Mouse (Mus musculus) heart, adult 9 months (tissue): ENCODE data around the gene Tlr5.

ENCODE experiments used
- DNase-seq, 2 experiments: peaks; one replicate each; pipeline ENCODE4 v3.0.0; 2022; ENCODE audit warnings: low spot score in 2 of 2

Tlr5 gene

GRCm38 (mm10) chr1:182953667-182954066, 921 bp upstream of the Tlr5 start:
- peak; percentile 23 to 52 for DNase-seq

- DNase-seq = no peak
Measured at GRCm38 (mm10) chr1:182955047-182955620, 546 bp downstream of the Tlr5 start.

GRCm38 (mm10) chr1:182956186-182956960, 1.8 kb downstream of the Tlr5 start:
- no peak for DNase-seq

- no peak for DNase-seq
Measured at GRCm38 (mm10) chr1:182957001-182957757, 2.6 kb downstream of the Tlr5 start.

- no peak for DNase-seq
Measured at GRCm38 (mm10) chr1:182957826-182958544, 3.4 kb downstream of the Tlr5 start.

GRCm38 (mm10) chr1:182958824-182959223, 4.2 kb downstream of the Tlr5 start:
- no peak for DNase-seq

GRCm38 (mm10) chr1:182959251-182959691, 4.7 kb downstream of the Tlr5 start:
- peak in 1 of 2 experiments; percentile 35 for DNase-seq

- DNase-seq = peak; percentile 74 to 83
Measured at GRCm38 (mm10) chr1:182959811-182960455, 5.3 kb downstream of the Tlr5 start.

- no peak for DNase-seq
Measured at GRCm38 (mm10) chr1:182961076-182961475, 6.5 kb downstream of the Tlr5 start.

- no peak for DNase-seq
Measured at GRCm38 (mm10) chr1:182963329-182963728, 8.7 kb downstream of the Tlr5 start.

GRCm38 (mm10) chr1:182964855-182965466, 10.4 kb downstream of the Tlr5 start:
- DNase-seq = no peak

- DNase-seq = no peak
Measured at GRCm38 (mm10) chr1:182968732-182969131, 14.1 kb downstream of the Tlr5 start.

GRCm38 (mm10) chr1:182972240-182972639, 17.7 kb downstream of the Tlr5 start:
- DNase-seq = no peak

- no peak for DNase-seq
Measured at GRCm38 (mm10) chr1:182974826-182975225, 20.2 kb downstream of the Tlr5 start.

GRCm38 (mm10) chr1:182980702-182981101, 26.1 kb downstream of the Tlr5 start:
- no peak for DNase-seq

GRCm38 (mm10) chr1:182982995-182983394, 28.4 kb downstream of the Tlr5 start:
- DNase-seq = peak; percentile 86 to 92

GRCm38 (mm10) chr1:182983496-182984127, 29.0 kb downstream of the Tlr5 start:
- no peak for DNase-seq

- peak; percentile 41 to 42 for DNase-seq
Measured at GRCm38 (mm10) chr1:182986243-182986642, 31.7 kb downstream of the Tlr5 start.

- peak; percentile 25 to 27 for DNase-seq
Measured at GRCm38 (mm10) chr1:182986750-182987149, 32.2 kb downstream of the Tlr5 start.

- DNase-seq = no peak
Measured at GRCm38 (mm10) chr1:182987801-182988200, 33.2 kb downstream of the Tlr5 start.
